Mouse (Mus musculus) embryo, embryonic 10.5 days (tissue): ENCODE results near the gene Runx1.

Experiments
- DNase-seq: peaks from one replicate; pipeline ENCODE4 v3.0.0-alpha.2; 2015; ENCODE audit warnings: low spot score

The Runx1 gene

DNA sequence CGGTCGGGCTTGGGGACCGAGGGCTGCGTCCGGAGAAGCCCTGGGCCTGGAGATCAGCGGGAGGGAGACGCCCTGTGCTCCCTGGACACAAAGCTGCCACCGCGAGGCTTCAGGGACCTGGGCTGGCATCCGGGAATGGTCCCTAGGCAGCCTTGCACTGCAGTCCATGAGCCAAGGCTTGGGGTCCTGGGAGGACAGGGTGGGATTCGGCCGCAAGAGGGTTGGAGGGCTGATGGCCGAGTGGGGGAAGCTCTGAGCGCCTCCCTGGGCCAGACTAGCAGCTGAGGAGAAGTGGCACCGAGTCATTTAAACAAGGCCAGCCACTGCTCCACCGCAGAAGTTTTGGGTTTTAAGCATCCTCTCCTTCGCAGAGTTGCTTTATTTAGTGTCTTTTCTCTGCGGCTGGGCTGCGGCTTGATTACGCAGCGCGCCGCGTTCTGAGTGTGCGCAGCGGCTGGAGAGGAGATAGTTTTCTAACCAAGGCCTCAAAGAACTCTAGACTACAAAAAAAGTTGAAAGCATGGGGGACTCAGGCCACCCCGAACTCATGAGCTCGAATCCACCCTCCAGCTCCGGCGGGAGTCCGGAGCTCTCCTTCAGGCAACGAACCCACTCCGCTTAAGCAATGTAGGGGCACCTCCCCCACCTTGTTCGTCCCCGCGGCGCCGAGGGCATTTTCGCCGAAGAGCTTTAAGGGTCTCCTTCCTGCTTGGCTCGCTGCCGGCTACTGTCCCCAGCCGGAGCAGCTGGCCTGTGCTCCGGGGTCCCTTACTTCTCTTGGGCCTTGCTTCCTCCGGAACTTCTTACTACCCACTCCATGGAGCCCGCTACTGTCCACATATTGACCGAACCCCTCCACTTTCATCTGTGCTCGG lies 128.0 kb downstream of the Runx1 start:
- DNase-seq = peak; percentile 67

DNA sequence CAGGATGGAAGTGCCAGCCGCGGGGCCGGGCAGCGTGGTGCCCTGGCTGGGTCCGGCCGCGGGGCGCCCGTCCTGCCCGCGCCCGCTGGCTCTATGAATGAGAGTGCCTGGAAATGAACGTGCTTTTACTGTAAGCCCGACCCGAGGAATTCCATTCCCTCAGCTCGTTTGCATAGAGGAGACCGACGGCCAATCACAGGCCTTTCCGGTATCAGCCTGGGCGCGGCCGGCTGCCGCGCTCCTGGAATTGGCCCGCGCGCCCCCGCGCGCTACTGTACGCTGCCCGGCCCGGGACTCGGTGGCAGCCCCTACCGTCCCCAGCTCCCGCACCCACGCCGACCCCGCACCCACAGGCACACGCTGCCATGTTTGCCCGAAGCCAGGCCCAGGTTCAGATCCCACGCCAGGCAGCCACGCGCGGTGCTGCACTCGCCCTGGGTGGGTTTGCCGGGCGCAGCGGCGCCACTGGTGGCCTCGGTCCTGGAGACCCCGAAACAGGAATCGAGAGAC lies 128.7 kb downstream of the Runx1 start:
- DNase-seq = peak; percentile 88

DNA sequence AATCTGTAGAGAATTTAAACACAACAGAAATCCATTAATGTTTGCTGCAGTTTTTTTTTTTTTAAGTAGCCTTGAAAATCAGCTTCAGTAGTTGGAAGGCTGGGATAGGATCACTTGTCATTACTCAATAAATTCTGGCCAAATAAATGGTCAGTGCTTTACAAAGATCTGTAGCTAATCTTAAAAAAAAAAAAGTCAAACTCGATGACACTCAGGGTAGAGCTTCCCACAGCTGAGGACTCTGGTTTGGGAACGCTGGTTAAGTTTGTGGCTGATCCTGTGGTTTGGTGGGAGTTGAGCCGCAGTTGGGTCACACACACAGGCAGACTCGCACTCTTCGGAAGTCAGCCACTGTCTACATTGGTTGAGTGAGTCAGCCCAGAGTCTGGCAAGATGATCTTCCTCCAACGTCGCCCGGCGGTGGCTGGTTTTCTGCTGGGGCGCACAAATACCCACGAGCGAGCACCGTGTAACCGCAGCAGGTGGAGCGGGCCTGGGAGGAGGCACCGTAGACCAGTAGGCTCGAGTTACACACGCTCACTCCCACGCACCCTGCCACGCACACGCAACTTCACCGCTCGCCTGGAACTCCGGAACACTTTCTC lies 129.4 kb downstream of the Runx1 start:
- DNase-seq = peak; percentile 65

DNA sequence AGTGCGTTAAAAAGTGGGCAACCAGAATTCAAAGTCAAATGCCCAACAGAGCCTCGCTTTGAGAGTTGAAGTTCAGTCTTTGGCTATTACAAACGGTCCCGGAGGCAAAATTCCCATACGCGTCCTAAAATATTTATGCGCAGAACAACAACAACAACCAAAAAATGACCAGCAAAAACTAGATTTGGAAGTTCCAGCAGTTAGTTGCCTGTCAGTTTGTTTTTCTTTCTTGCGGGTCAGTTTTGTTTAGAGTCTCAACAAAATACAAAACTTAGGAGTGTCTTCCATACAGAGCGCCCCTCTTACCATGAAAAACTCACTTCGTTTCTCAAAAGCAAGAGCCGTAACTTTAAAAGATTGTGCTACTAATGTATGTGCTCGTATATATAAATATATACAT lies 130.0 kb downstream of the Runx1 start:
- DNase-seq = peak; percentile 56

DNA sequence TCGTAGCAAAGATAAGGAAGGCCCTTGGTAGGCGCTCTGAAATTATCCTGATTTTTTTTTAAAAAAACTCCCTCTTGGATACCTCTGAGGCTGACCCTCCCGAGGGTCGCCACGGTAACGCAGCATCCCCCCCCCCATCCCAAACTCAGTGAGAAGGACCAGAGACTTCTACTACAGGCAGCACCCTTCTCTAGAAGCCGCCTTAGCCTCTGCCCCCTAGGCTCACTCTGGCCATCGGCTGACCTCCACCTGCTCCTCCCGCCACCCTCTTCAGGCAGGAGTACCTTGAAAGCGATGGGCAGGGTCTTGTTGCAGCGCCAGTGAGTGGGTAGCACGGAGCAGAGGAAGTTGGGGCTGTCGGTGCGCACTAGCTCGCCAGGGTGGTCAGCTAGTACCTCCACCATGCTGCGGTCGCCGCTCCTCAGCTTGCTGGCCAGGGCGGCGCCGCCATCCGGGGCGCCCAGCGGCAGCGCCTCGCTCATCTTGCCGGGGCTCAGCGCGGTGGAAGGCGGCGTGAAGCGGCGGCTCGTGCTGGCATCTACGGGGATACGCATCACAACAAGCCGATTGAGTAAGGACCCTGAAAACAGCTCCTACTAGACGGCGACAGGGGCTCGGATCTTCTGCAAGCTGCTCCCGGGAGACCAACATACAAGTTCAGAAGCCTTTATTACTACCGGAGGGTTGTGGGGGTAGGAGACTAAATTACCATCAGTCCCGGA lies 130.6 kb downstream of the Runx1 start:
- DNase-seq = peak; percentile 60

DNA sequence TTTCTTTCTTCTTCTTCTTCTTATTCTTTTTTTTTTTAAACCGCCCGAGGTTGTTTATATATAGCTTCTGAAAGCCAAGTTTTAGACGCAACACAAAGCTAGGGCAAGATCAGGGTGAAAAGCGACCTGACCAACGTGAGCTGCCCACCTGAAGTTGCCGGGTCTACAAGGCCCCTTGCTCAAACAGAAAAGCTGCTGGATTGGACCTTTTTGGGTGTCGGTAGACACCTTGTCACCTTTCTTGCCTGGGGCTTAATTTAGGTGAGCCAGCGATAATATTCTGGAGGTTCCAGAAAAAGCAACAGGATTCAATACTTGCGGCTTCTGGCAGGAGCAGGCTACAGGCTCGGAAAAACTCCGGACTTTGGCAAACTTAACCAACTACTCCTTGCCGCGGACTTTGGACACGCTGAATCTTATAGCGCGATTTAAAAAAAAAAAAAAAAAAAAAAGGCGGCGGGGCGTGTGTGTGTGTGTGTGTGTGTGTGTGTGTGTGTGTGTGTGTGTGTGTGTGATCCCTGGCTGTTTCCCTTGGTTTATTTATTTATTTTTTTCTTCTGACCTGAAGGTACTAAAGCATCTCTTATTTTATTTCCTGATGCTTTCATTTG lies 131.3 kb downstream of the Runx1 start:
- peak; percentile 51 for DNase-seq

DNA sequence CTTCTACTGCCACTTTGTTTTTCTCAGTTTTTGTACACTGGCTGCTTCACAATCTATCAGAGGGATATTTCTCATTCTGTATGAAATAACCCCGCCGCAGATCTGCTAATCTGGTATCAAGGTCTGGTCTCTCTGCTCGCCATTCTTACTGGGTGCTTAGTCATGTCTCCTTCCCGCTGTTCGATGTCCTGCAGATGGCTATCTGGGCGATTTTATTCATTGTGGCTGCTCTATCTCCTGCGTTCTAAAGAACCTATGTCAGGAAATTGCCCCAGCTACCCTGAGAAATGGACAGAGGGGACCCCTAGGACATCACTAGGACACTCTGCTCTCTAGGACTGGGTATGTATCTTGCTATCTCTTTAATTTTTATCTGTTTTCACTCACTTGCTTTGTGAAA lies 135.2 kb downstream of the Runx1 start:
- no peak for DNase-seq

DNA sequence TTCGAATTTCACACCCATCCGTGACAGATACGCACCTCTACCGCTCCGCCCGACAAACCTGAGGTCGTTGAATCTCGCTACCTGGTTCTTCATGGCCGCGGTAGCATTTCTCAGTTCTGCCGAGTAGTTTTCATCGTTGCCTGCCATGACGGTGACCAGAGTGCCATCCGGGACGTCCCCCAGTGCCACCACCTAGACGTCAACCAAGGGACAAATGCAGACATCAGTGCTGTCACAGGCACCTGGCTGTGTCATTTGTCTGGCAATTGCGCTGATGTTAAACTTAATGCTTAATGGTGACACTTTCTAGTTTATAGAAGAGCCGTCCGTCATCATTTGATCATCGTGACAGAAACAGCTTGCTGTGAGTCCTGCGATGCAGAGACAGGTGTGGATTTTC lies 137.0 kb downstream of the Runx1 start:
- DNase-seq = no peak

DNA sequence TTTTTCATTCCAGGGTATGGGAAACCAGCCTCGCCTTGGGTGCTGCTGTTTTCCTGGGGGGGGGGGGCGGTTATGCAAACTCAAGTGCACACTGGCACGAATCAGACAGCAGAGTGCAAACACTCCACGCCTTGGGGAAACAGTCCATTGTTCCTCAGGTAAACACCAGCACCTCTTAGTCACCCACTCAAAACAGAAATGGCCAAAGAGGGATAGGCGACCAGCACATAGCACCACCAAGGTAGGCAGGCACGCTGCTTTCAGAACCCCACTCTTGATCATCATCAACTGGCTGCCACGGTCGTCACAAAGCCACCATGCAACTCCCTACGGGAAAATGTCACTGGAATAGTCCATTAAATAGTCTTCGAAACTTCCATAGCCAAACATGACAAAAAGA lies 139.0 kb downstream of the Runx1 start:
- no peak for DNase-seq

DNA sequence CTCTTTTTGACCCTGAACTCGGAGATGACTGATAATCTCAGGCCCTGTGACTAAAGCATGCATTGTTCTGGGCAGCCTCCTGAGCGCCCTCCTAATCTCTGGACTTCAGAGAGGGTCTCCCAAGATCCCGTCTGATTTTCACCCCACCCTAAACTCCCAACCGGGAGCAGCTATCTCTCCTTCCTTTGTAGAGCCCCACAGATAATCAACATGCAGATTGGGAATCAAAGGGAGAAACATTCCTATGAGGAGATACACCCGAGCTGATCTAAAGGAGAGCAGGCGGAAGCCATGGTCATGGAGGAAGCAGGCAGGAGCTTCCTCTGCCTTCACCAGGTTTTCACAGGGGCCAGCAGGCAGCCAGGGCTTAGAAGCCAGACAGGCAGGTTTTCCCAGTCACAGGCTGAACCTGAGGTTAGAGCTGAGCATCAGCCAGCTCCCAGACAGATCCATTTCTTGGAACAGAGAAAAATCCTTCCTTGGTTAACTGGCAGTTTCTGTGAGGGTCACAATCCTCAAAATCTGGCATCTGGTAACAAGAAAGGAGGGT lies 140.1 kb downstream of the Runx1 start:
- DNase-seq = no peak

DNA sequence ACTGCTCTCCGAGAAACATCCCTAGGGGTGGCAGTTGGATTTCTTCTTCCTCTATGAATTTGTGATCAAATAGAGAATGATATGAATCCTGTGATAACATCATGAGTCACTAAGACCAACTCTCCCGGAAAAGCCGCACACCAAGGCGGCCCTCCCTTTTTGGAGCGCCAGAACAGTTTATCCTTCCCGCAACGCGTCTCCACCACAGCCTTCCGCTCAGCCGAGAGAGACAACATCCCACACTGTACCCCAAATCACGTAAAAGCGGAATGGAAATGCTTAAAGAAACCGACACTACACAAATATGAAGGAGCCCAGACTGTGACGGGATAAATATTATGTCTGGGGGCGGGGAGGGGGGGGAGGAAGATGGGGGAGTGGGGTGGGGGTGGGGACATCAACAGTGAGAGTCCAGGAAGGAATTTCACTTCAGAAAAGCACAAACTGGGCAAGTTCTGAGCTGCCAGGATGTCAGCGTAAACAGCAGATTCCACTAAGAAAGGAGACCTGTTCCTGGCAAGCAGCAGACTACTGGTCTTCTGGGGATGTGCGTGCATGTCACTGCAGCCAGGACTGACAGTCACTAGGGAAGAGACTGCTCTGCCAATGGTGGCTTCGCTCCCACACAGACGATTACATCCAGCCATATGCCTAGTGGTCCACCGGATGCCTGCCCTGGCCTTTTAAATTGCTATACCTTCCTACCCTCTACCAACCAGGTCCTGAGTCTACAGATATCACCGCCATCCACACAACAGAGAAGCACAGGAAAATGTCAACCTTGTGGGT lies 141.3 kb downstream of the Runx1 start:
- no peak for DNase-seq

DNA sequence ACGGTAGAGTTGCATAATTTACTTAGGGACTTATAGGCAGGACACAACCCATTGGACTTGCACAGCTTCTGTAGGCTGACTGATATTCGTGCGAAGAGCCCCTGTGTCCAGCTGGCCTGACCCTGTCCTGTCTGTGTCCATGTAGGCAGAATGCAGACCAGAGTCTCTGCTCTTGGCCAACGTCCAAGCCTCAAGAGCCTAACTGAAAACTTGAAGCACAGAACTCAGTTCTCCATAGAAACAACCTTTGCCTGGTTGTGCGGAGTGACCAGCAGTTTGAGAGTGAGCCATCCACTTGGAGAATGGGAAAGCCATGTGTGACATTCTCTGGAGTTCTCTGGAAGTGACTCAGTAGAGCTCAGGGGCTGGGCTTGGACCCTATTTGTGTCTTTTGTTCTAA lies 149.3 kb downstream of the Runx1 start:
- no peak for DNase-seq

DNA sequence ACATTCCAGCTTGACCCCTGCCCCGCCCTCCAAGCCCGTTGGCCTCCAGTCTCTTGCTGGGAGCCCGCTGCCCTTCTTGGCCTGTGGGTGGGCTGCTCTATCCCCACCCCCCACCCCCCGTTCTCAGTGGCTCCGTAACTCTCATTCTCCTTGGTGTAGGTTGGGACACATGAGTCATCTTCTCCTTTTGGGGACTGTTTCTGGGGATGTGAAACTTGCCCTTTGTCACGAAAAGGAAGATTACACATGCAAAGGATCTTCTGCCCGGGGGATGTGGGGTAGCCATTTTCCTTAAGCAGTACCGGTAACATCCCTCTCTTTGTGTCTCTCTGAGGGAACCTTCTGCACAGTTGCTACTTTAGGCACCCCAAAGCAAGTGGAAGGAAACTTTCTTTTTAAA lies 150.3 kb downstream of the Runx1 start:
- DNase-seq = peak; percentile 13

DNA sequence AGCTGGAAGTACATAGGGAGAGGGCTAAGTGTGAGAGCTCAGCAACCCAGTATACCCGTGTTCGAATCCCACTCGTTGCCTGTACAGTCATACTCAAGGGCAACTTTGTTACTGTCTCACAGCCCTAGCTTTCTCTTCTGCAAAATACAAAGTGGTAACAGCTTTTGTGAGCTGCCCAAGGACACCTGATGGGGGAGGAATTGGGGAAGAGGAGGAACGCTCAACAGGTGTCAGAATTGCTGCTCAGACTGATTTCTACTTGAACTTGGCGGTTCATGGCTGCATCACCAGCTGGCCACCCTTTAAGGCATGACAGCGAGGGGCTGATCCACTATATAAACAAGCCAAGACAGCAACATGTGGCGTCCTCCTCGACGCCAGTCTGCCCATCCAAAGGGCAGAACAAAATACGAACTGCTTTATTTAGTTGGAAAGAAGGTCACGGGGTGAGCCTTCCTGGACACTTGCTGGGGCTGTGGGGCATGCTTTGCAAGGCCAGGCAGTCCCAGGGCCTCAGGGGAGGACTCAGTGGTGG lies 151.0 kb downstream of the Runx1 start:
- peak; percentile 5 for DNase-seq

DNA sequence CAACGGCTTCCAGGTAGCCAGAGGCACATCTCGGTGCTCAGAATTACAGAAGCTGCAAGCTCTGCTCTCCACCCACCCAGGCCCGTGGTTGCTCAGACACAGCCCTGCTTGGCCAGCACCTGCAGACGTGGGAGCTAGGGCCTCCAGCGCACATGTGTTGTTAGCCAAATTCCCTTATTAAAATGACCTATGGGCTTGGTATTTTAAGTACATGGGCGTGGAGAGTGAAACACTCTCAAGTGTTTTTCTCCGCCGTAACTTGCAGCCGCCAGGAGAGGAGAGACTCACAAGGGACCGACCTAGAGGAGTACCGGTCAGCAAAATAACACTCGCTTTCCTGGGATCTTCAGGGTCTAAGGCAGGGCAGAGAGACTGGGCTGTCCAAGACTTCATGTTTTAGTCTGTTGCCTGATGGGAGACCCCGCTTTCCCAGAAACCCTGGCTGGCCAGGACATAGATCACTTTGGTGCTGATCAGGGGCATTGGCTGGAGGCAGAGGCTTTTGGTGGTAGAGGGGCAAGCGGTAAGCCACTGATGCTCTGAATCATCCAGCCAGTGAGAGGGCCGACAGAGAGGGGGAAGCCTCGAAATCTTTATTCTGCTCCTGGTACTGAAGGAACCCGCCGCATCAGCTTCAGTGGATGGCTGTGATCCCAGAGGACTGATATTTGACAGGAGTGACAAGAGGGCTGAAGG lies 151.7 kb downstream of the Runx1 start:
- no peak for DNase-seq

DNA sequence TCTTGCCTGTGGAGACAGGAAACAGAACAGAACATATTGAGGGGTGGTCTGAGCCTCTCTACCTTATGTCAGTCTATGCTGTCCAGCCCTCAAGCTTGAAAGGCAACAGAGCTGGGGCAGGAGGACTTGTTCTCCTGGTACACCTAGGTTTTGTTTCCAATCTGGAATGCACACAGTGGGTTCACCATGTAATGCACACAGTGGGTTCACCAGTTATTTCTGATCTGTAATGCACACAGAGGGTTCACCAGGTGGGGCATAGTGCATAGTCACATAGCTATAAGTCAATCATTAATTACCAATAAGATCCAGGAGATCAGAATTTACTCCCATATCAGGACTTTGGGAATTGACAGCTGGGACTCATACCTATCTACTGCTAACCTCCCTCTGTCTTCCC lies 157.1 kb downstream of the Runx1 start:
- DNase-seq = no peak

DNA sequence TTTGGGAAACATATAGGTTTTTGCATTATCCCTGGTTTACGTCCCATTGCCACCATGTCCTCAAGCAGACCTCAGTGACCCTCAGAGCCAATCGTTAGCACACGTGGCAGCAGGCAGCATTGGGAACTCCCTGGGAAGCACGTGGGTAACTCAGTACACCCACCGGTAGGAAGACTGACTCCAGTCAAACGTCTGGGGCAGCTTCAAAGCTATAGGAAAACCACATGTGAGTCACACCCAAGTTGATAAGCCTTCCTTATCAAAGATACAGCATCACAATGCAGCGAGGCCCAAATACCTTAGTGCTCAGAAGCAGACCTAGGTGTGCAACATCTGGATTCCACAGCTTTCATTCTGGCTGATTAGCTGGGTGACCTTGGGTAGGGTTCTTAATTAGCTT lies 164.2 kb downstream of the Runx1 start:
- no peak for DNase-seq

DNA sequence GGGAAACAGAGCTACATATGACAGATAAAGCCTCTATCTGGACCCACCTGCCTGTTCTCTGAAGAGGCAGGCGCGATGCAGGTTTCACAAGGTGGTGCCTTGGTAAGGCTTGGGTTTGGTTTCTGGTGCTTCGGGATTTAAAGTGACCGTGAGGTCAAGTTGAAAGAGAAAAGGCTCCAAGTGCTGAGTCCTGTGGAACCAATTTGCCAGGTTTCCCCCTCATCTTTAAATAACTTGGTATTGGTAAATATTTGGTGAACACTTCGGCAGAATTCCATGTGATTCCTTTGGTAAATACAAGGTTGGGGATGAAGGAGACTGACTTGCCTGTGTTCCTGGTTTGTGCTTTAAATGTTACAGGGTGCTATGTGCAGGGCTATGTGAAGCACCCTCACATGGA lies 169.2 kb downstream of the Runx1 start:
- no peak for DNase-seq

DNA sequence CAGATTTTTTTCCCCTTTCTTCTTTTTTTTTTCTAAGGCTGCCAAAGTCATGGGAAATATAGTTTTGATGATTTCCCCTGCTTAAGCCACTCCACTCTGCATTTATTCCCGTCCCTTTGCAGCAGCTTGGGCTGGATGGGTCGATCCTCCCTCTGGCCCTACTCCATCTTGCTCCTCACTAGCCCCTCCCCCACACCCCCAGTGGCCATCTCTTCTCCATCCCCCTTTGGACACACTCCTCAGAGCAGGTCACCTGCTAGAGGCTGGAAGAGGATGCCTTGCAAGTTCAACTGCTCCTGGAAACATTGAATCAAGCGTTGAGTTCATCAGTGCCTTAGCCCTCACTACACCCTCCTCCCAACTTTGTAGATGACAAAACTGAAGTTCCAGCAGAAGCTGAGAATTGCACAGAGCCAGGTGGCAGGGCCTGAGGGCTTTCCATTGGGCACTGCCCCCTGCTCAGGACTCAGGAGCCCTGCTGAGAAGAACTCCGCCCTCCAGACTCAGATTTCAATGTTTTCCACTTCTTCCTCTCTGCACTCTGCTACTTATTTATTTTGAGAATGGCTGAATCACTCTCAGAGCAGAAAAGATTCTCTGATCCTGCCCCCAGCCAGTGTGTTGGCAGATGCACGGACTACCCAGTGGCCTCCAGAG lies 171.5 kb downstream of the Runx1 start:
- no peak for DNase-seq

DNA sequence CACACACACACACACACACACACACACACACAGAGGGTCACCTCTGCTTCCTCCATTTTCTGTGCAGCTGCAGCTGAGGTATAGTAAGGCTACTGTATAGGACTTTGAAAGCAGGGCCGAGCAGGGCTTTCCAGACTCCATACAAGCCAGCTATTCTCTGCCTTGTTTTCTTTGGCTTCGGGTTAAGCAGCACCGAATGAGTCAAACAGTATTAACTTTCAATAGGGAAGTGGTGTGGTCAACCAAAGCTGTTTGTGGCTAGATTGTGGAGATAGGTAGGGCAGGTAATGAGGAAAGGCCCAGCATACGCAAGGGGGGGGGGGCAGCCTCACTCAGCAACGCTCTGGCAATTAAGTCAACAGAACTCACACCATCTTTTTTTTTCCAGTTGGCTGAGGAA lies 172.1 kb downstream of the Runx1 start:
- no peak for DNase-seq
